Mouse (Mus musculus) lung, embryonic 15.5 days (tissue): ENCODE measurements at regions not wholly inside any gene's neighbourhood (a gene's known extent, or its start where the extent isn't known, plus 50 kb on each side); places are given as distances from the start of the nearest gene placed in this dataset.

Source experiments
- ATAC-seq: fragments of 200-750 bp; cut with Nextera tagmentation; 2 replicates; pipeline ENCODE4 v1.8.0; 2017; ENCODE audit warnings: moderate number of reproducible peaks, borderline replicate concordance; ENCODE audit not compliant: low FRiP score, low TSS enrichment; ENCODE audit errors: extremely low read depth
- H3K27ac ChIP-seq: fragments of 300-500 bp; sonication (generic); 2 replicates; pipeline ENCODE4 v1.5.1; 2015; ENCODE audit warnings: moderate library complexity, mild to moderate bottlenecking, inconsistent platforms
- H3K27me3 ChIP-seq: fragments of 300-500 bp; sonication (generic); 2 replicates; pipeline ENCODE4 v1.6.1; 2015; ENCODE audit warnings: inconsistent platforms
- H3K36me3 ChIP-seq: fragments of 300-500 bp; sonication (generic); 2 replicates; pipeline ENCODE4 v1.6.1; 2015; ENCODE audit warnings: inconsistent platforms
- H3K4me1 ChIP-seq: fragments of 300-500 bp; sonication (generic); 2 replicates; pipeline ENCODE4 v1.6.1; 2015; ENCODE audit warnings: inconsistent platforms
- H3K4me2 ChIP-seq: fragments of 300-500 bp; sonication (generic); 2 replicates; pipeline ENCODE4 v1.6.1; 2015; ENCODE audit warnings: inconsistent platforms, mild to moderate bottlenecking, moderate library complexity
- H3K4me3 ChIP-seq: fragments of 300-500 bp; sonication (generic); 2 replicates; pipeline ENCODE4 v1.5.1; 2015; ENCODE audit warnings: mild to moderate bottlenecking, inconsistent platforms
- H3K9ac ChIP-seq: fragments of 300-500 bp; sonication (generic); 2 replicates; pipeline ENCODE4 v1.6.1; 2015; ENCODE audit warnings: inconsistent platforms
- H3K9me3 ChIP-seq: fragments of 300-500 bp; sonication (generic); 2 replicates; pipeline ENCODE4 v1.6.1; 2016; ENCODE audit warnings: inconsistent platforms
- WGBS: fragments of 180-500 bp; shearing (Covaris S2); methylation state at CpG from one replicate; pipeline ENCODE4 v1.1.7; 2015; 5-methylcytosine and 5-hydroxymethylcytosine counted together

GRCm38 (mm10) chr8:10719411-10719810 is 288.8 kb downstream of the Irs2 start:
- H3K4me1 ChIP-seq: no peaks in the 10 kb centered on the region
- no peaks in the 10 kb centered on the region for H3K36me3 ChIP-seq
- H3K9ac ChIP-seq: no peak overlapping the region
- no peak overlapping the region for H3K27ac ChIP-seq
- H3K4me2 ChIP-seq: no peak overlapping the region
- no peak for ATAC-seq
- WGBS: 90% methylated on average over 6 of the region's 6 CpGs
- no peaks in the 10 kb centered on the region for H3K9me3 ChIP-seq
- no peaks in the 10 kb centered on the region for H3K27me3 ChIP-seq
- no peak overlapping the region for H3K4me3 ChIP-seq

- Histone ChIP-seq H3K9me3 (no peaks in the 10 kb centered on the region), H3K4me3 (no peak overlapping the region), H3K27me3 (no peaks in the 10 kb centered on the region), H3K4me1 (0 out of 2 replicates have a peak, but pooled peaks cover 3% of the 10 kb centered on the region), H3K27ac (no peak overlapping the region), H3K36me3 (no peaks in the 10 kb centered on the region), H3K9ac (no peak overlapping the region), H3K4me2 (no peak overlapping the region)
- no peak for ATAC-seq
- WGBS: 56% methylated on average over 8 of the region's 8 CpGs
These were observed 291.0 kb downstream of the Irs2 start for GRCm38 (mm10) chr8:10717297-10717696.

GRCm38 (mm10) chr8:10716161-10716560 is 292.1 kb downstream of the Irs2 start:
- 67% methylated on average over 5 of the region's 5 CpGs for WGBS
- no peak for ATAC-seq
- Histone ChIP-seq H3K9ac (no peak overlapping the region), H3K4me1 (0 out of 2 replicates have a peak, but pooled peaks cover 3% of the 10 kb centered on the region), H3K27ac (no peak overlapping the region), H3K27me3 (no peaks in the 10 kb centered on the region), H3K36me3 (no peaks in the 10 kb centered on the region), H3K4me2 (no peak overlapping the region), H3K9me3 (no peaks in the 10 kb centered on the region), H3K4me3 (no peak overlapping the region)

GRCm38 (mm10) chr8:10713515-10714042 is 294.7 kb downstream of the Irs2 start:
- Histone ChIP-seq H3K4me3 (no peak overlapping the region), H3K4me1 (0 out of 2 replicates have a peak, but pooled peaks cover 3% of the 10 kb centered on the region), H3K4me2 (no peak overlapping the region), H3K9ac (no peak overlapping the region), H3K36me3 (no peaks in the 10 kb centered on the region), H3K27me3 (no peaks in the 10 kb centered on the region), H3K27ac (no peak overlapping the region), H3K9me3 (no peaks in the 10 kb centered on the region)
- ATAC-seq: no peak
- WGBS: 73% methylated on average over 13 of the region's 13 CpGs

DNA sequence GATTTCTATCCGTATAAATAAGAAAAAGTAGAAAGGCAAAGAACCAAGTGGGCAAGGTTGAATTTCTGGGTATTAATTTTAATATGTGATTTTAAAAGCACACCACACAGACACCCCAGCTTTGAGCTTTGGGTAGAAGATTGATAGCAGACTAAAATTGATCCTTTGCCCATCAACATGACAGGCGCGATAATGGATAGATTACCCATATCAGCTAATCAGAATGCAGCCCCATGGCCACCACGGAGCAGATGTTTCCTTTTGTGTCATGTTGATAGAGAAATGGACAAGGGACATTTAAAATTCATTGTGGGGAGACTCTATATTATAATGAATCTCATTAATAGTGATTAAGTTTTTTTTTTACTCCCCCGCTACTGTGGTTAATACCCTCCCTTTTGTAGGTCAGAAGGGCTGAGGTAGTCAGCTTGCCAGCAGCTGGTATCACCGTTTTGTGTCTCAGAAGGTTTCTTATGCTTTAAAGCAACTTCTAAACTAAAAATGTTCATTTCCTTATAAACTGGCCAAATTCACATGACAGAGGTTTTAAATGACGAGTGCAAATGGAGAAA is 296.1 kb downstream of the Irs2 start:
- H3K27me3 ChIP-seq: no peaks in the 10 kb centered on the region
- no peak overlapping the region for H3K4me3 ChIP-seq
- no peaks in the 10 kb centered on the region for H3K9me3 ChIP-seq
- H3K4me2 ChIP-seq: no peak overlapping the region
- no peak for ATAC-seq
- WGBS: 66% methylated on average over 7 of the region's 7 CpGs
- H3K4me1 ChIP-seq: 0 out of 2 replicates have a peak, but pooled peaks cover 3% of the 10 kb centered on the region
- H3K36me3 ChIP-seq: no peaks in the 10 kb centered on the region
- no peak overlapping the region for H3K27ac ChIP-seq
- H3K9ac ChIP-seq: no peak overlapping the region

DNA sequence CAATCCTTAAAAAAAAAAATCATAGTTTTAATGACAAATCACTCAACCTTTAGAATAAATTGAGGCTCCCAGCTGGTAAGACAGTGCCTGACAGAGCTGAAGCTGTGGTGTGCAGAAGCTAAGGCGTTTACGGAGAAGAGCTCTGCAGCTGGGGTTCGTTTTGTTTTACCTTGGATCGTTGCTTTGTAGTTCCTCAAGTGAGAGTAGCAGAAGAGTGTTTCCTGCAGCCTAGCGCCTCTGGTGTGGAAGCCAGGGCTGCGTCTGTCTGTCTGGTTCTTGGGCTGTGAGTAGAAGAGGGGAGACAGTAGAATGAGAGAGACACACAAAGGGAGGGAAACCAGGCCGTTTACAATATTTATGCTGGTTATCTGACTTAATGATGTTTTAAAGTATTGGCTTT is 296.8 kb downstream of the Irs2 start:
- Histone ChIP-seq H3K9me3 (no peaks in the 10 kb centered on the region), H3K4me1 (0 out of 2 replicates have a peak, but pooled peaks cover 3% of the 10 kb centered on the region), H3K4me2 (no peak overlapping the region), H3K27me3 (no peaks in the 10 kb centered on the region), H3K27ac (no peak overlapping the region), H3K36me3 (no peaks in the 10 kb centered on the region), H3K9ac (no peak overlapping the region), H3K4me3 (no peak overlapping the region)
- no peak for ATAC-seq
- WGBS: 42% methylated on average over 7 of the region's 7 CpGs

DNA sequence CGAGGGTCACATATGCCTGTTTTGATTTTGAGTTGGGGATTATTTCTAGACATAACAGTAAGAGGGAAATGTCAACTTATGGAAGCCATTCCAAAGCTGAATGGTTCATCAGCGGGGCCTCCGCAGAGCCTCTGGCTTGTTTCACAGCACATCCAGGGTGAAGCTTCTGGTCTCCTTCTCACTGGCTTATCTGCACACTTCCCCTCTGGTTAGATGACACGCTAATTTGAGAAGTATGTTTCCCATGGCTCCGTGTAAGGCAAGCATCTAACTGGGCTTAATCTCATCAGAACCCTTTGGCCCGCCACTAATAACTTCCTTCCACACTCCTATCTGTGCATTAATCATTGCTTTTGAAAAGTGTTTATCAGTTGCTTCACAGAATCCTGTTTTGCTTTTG is 299.7 kb downstream of the Irs2 start:
- no peak overlapping the region for H3K27ac ChIP-seq
- H3K9me3 ChIP-seq: no peaks in the 10 kb centered on the region
- no peak overlapping the region for H3K4me3 ChIP-seq
- no peaks in the 10 kb centered on the region for H3K36me3 ChIP-seq
- no peak overlapping the region for H3K4me2 ChIP-seq
- WGBS: 69% methylated on average over 6 of the region's 6 CpGs
- H3K9ac ChIP-seq: no peak overlapping the region
- no peak for ATAC-seq
- H3K4me1 ChIP-seq: 0 out of 2 replicates have a peak, but pooled peaks cover 2% of the 10 kb centered on the region
- H3K27me3 ChIP-seq: no peaks in the 10 kb centered on the region

GRCm38 (mm10) chr8:10707122-10707521 is 301.1 kb downstream of the Irs2 start:
- H3K36me3 ChIP-seq: no peaks in the 10 kb centered on the region

GRCm38 (mm10) chr8:10705909-10706308 is 302.3 kb downstream of the Irs2 start:
- 40% methylated on average over 7 of the region's 7 CpGs for WGBS

More at GRCm38 (mm10) chr8:10707122-10707521, 301.1 kb downstream of the Irs2 start:
- no peak overlapping the region for H3K4me2 ChIP-seq
- H3K27ac ChIP-seq: no peak overlapping the region
- no peaks in the 10 kb centered on the region for H3K9me3 ChIP-seq
- H3K4me3 ChIP-seq: no peak overlapping the region
- H3K27me3 ChIP-seq: no peaks in the 10 kb centered on the region
- H3K4me1 ChIP-seq: no peaks in the 10 kb centered on the region
- ATAC-seq: no peak
- H3K9ac ChIP-seq: no peak overlapping the region

GRCm38 (mm10) chr8:10702755-10703154 is 305.5 kb downstream of the Irs2 start:
- no peaks in the 10 kb centered on the region for H3K9me3 ChIP-seq
- no peak for ATAC-seq
- H3K27me3 ChIP-seq: no peaks in the 10 kb centered on the region
- no peak overlapping the region for H3K4me3 ChIP-seq
- WGBS: 87% methylated on average over 7 of the region's 7 CpGs
- no peak overlapping the region for H3K4me2 ChIP-seq
- no peak overlapping the region for H3K27ac ChIP-seq
- H3K4me1 ChIP-seq: no peaks in the 10 kb centered on the region
- H3K9ac ChIP-seq: no peak overlapping the region
- no peaks in the 10 kb centered on the region for H3K36me3 ChIP-seq

More at GRCm38 (mm10) chr8:10705909-10706308, 302.3 kb downstream of the Irs2 start:
- Histone ChIP-seq H3K4me2 (no peak overlapping the region), H3K4me3 (no peak overlapping the region), H3K27me3 (no peaks in the 10 kb centered on the region), H3K9ac (no peak overlapping the region), H3K27ac (no peak overlapping the region), H3K9me3 (no peaks in the 10 kb centered on the region), H3K36me3 (no peaks in the 10 kb centered on the region), H3K4me1 (no peaks in the 10 kb centered on the region)
- ATAC-seq: no peak

DNA sequence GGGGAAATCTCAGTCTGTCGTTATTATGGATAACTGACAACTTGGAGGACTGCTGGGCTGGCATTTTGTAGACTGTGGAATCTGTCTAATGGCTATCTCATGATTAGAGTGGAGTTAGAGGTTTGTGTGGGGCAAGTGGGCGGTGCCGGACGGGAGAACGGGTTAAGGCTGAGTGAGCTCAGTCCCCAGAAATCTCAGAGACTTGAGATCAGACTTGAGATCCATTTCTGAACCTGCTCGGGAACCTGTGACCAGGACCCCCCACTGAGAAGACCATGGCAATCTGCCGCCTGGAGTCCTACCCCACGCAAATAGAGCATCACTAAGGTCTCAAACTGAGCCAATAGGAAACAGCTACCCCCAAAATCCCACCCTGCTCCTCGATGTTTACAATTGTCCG is 306.0 kb downstream of the Irs2 start:
- Histone ChIP-seq H3K9ac (no peak overlapping the region), H3K9me3 (no peaks in the 10 kb centered on the region), H3K27me3 (no peaks in the 10 kb centered on the region), H3K4me3 (no peak overlapping the region), H3K27ac (no peak overlapping the region), H3K4me2 (no peak overlapping the region), H3K4me1 (no peaks in the 10 kb centered on the region), H3K36me3 (no peaks in the 10 kb centered on the region)
- ATAC-seq: no peak
- 72% methylated on average over 10 of the region's 10 CpGs for WGBS

GRCm38 (mm10) chr8:10701648-10702061 is 306.6 kb downstream of the Irs2 start:
- no peak overlapping the region for H3K27ac ChIP-seq
- WGBS: 82% methylated on average over 4 of the region's 4 CpGs
- no peaks in the 10 kb centered on the region for H3K9me3 ChIP-seq
- H3K36me3 ChIP-seq: no peaks in the 10 kb centered on the region
- no peak overlapping the region for H3K4me2 ChIP-seq
- no peak for ATAC-seq
- H3K4me3 ChIP-seq: no peak overlapping the region
- H3K4me1 ChIP-seq: no peaks in the 10 kb centered on the region
- H3K27me3 ChIP-seq: no peaks in the 10 kb centered on the region
- no peak overlapping the region for H3K9ac ChIP-seq
